Mouse (Mus musculus) heart, postnatal 0 days (tissue): ENCODE data around the gene Dusp6.

Experiments used
- CTCF ChIP-seq: IDR thresholded peaks from 2 replicates; pipeline ENCODE4 v1.5.1; 2016; ENCODE audit warnings: antibody characterized with exemption, control low read depth, low read depth
- EP300 ChIP-seq: IDR thresholded peaks from 2 replicates; pipeline ENCODE4 v1.6.1; 2016; ENCODE audit warnings: antibody characterized with exemption, low read depth

DNA sequence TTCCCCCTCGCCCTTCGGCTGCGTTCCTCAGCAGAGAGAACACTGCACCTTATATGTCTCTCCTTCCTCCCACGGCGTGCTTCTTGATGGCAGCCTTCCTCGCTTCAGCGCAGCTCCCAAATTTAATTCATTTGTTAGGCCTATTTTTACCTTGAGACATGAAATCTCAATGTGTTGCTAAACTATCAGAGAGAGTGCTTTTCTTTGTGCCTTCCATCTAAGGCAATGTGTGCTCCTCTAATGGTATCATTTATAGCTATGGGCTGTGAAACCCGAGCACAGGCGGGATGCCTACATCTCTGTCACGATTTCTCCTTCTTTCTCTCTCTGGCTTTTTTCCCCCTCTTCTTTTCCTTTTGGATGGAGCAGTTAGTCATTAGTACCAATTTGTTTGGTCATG, 47.2 kb downstream of the Dusp6 start:
- TF ChIP-seq EP300 = no peak
- no peak for TF ChIP-seq CTCF
